Mouse (Mus musculus) brown adipose tissue, adult 24 weeks (tissue): ENCODE results near the gene Syde1. TPM values are rescaled to one million over a fixed set of nuclear protein-coding genes. Genes with fewer than 3 reads are reported as not detected.

Experiments
- H3K27ac ChIP-seq: fragments of 200-500 bp; replicated peaks from 2 replicates; pipeline ENCODE4 v1.5.1; 2012; ENCODE audit warnings: low read depth, mild to moderate bottlenecking, low read length
- H3K4me1 ChIP-seq: fragments of 200-500 bp; 2 replicates; pipeline ENCODE4 v1.6.1; 2012; ENCODE audit warnings: low read length, mixed read lengths; ENCODE audit not compliant: control insufficient read depth, insufficient read depth, insufficient read length
- H3K4me3 ChIP-seq: fragments of 200-500 bp; 2 replicates; pipeline ENCODE4 v1.5.1; 2012; ENCODE audit warnings: low read depth, mild to moderate bottlenecking, low read length, moderate library complexity; ENCODE audit not compliant: insufficient read depth
- polyA plus RNA-seq: library from polyadenylated mRNA; stranded (reverse); fragments of >200 nt; gene quantifications from 2 replicates; pipeline ENCODE4 v1.2.4, GENCODE M21; 2012; ENCODE audit not compliant: missing spikeins, insufficient read depth, insufficient read length

Gene Syde1
- polyA plus RNA-seq, 1 experiment = 16.9 TPM

DNA sequence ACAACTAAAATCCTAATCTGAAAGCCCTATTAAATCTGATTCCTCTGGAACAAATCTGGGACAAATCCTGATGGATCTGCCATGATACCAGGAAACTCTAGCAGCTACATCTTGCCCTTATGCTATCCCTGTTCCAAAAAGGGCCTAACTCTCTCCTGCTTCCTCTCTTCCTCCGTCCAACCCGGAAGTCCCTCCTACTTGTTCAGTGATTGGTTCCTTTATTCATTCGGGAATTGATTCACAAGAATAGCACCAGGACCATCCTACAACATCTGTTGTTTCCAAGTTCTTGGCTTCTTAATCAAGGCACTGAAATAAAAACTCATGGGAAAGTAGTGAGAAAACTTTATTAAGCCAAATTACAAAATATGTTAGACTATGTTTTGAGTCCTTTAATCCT is 22.6 kb downstream of the Syde1 start:
- no peak overlapping the region for H3K4me3 ChIP-seq
- H3K4me1 ChIP-seq = no peaks in the 10 kb centered on the region
- H3K27ac ChIP-seq = no peak overlapping the region

DNA sequence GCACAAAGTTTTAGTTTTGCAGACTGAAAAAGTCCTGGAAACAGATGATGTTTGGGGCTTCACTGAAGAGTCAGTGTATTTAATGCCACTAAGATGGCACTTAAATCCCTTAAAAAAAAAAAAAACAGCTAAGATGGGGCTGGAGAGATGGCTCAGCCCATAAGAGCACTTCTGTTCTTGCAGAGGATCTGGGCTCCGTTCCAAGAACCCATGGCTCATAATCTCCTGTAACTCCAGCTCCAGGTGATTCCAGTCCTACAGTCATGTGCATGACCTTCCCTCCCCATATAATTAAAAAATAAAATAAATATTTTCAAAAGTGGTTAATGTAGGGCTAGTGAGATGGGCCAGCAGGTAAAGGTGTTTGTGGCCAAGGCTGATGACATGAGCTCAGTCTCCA is 26.7 kb downstream of the Syde1 start:
- no peak overlapping the region for H3K4me3 ChIP-seq
- no peaks in the 10 kb centered on the region for H3K4me1 ChIP-seq
- H3K27ac ChIP-seq = no peak overlapping the region

DNA sequence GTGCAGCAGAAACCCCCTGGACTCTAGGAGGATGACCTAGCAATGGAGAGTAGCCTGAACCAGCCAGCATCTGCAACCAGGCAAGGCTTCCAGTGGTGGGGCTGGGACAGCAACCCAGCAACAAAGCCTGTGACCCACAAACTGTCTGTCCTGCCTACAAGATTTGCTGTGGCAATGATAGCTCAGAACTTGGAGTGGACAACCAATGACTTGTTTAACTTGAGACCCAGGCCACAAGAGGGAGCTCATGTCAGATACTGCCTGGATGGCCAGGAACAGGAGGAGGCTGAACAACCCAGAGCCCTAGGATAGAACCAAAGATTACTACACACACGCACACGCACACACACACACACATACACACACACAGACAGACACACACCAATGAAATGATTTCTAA is 50.8 kb downstream of the Syde1 start:
- Histone ChIP-seq H3K27ac (no peak overlapping the region), H3K4me1 (no peaks in the 10 kb centered on the region), H3K4me3 (no peak overlapping the region)

Other genes with a start within 250 kb of the Syde1 start
- gene Agpat3, start 239.5 kb downstream of the Syde1 start, polyA plus RNA-seq = 311 and 438 TPM in 2 replicates
- 52.5 and 65.4 TPM in 2 replicates for gene Rrp1, start 178.9 kb downstream of the Syde1 start, polyA plus RNA-seq
- 192 and 249 TPM in 2 replicates for gene Cstb, start 166.3 kb downstream of the Syde1 start, polyA plus RNA-seq
- gene Pdxk, start 127.0 kb downstream of the Syde1 start, polyA plus RNA-seq = 21.2 and 28.2 TPM in 2 replicates
- not detected in 2 replicates for gene Olfr1358, start 74.5 kb downstream of the Syde1 start, polyA plus RNA-seq
- 18.4 and 30.2 TPM in 2 replicates for gene Ilvbl, start 17.6 kb downstream of the Syde1 start, polyA plus RNA-seq
- gene Olfr1357, start 26.1 kb upstream of the Syde1 start, polyA plus RNA-seq = not detected in 2 replicates
- gene Casp14, start 126.3 kb upstream of the Syde1 start, polyA plus RNA-seq = not detected in 2 replicates
- gene Ccdc105, start 161.1 kb upstream of the Syde1 start, polyA plus RNA-seq = not detected in 2 replicates
- gene Slc1a6, start 188.5 kb upstream of the Syde1 start, polyA plus RNA-seq = not detected in 2 replicates